Mouse (Mus musculus): Measurements from ENCODE around the gene Fscn2. TPM values are rescaled to one million over a fixed set of nuclear protein-coding genes. Genes with fewer than 3 reads are reported as not detected.
"Not testable (repeated sequence)": the region's sequence is repeated elsewhere in the genome, so short reads cannot be mapped to it uniquely, and the experiment has no call there.

The Fscn2 gene
- polyA plus RNA-seq, 1 experiment, result 0.16 TPM

GRCm38 (mm10) chr11:120399319-120399718 lies 38.0 kb downstream of the Fscn2 start:
- H3K36me3 ChIP-seq (ENCODE audit: control insufficient read depth, insufficient read depth, low read length), result peaks cover 15% of the 10 kb centered on the region
- H3K4me1 ChIP-seq (ENCODE audit: control insufficient read depth, insufficient read depth, low read length), result no peaks in the 10 kb centered on the region
- no peak for DNase-seq
- H3K27ac ChIP-seq (ENCODE audit: insufficient read depth, low read depth, low read length), result no peak overlapping the region
- H3K4me3 ChIP-seq (ENCODE audit: insufficient read depth, low read depth, low read length), result no peak overlapping the region
- WGBS, result 97% methylated on average over 2 of the region's 2 CpGs
- TF ChIP-seq POLR2A (IDR thresholded peaks at IDR 0.05; ENCODE audit: low read depth, low read length) (no peak), CTCF (conservative IDR thresholded peaks at IDR 0.05; ENCODE audit: insufficient read depth, insufficient read length, low read depth, low read length) (no peak)
- H3K27me3 ChIP-seq (replicated peaks; ENCODE audit: control insufficient read depth, insufficient read depth, low read length), result no peaks in the 10 kb centered on the region

DNA sequence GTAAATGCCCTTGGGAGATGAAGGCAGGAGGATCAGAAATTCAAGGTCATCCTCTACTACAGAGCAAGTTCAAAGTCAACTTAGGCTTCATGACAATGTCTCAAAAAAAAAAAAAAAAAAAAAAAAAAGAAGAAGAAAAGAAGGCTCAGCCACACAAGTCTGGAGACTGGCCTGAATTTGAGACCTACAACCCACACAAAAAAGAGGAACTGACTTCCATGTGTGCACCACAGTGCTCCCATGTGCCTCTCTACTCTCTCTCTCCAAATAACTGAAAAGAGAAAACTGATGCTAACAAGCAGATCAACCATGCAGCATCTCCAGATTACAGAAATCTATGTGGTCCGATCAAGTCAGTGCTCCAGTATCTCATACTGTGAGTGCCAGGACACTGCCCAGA lies 43.5 kb downstream of the Fscn2 start:
- H3K4me1 ChIP-seq (ENCODE audit: control insufficient read depth, insufficient read depth, low read length), result no peaks in the 10 kb centered on the region
- no peak overlapping the region for H3K27ac ChIP-seq (ENCODE audit: insufficient read depth, low read depth, low read length)
- H3K4me3 ChIP-seq (ENCODE audit: insufficient read depth, low read depth, low read length), result no peak overlapping the region
- H3K27me3 ChIP-seq (replicated peaks; ENCODE audit: control insufficient read depth, insufficient read depth, low read length), result no peaks in the 10 kb centered on the region
- 97% methylated on average over 1 of the region's 1 CpGs for WGBS
- DNase-seq, result no peak
- no peak for TF ChIP-seq CTCF (conservative IDR thresholded peaks at IDR 0.05; ENCODE audit: insufficient read depth, insufficient read length, low read depth, low read length)
- no peak for TF ChIP-seq POLR2A (IDR thresholded peaks at IDR 0.05; ENCODE audit: low read depth, low read length)
- H3K36me3 ChIP-seq (ENCODE audit: control insufficient read depth, insufficient read depth, low read length), result peaks cover 12% of the 10 kb centered on the region

DNA sequence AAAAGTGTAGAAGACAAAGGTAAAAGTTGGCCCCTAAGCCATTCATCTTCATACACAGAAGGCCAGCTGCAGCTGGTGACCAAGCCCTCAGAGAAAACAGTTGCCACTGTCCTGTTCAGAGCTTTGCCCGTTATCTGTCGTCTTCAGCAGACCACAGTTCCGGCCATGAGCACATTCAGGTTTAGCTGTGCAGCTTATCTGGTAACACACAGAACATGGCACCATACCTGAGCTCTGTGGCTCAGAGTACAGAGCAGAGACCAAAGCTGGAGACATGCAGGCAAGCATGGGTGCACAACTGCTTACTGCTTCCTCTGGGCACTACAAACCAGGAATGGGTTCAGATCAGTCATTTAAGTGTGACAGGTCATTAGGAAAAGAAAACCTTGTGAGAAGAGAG lies 44.5 kb downstream of the Fscn2 start:
- H3K36me3 ChIP-seq (ENCODE audit: control insufficient read depth, insufficient read depth, low read length), result peaks cover 10% of the 10 kb centered on the region
- 94% methylated on average over 3 of the region's 3 CpGs for WGBS
- TF ChIP-seq POLR2A (IDR thresholded peaks at IDR 0.05; ENCODE audit: low read depth, low read length) (no peak), CTCF (conservative IDR thresholded peaks at IDR 0.05; ENCODE audit: insufficient read depth, insufficient read length, low read depth, low read length) (no peak)
- H3K27ac ChIP-seq (ENCODE audit: insufficient read depth, low read depth, low read length), result no peak overlapping the region
- DNase-seq, result no peak
- no peaks in the 10 kb centered on the region for H3K27me3 ChIP-seq (replicated peaks; ENCODE audit: control insufficient read depth, insufficient read depth, low read length)
- no peaks in the 10 kb centered on the region for H3K4me1 ChIP-seq (ENCODE audit: control insufficient read depth, insufficient read depth, low read length)
- H3K4me3 ChIP-seq (ENCODE audit: insufficient read depth, low read depth, low read length), result no peak overlapping the region

- no peak overlapping the region for H3K4me3 ChIP-seq (ENCODE audit: insufficient read depth, low read depth, low read length)
- no peak for DNase-seq
- 92% methylated on average over 1 of the region's 1 CpGs for WGBS
- no peak overlapping the region for H3K27ac ChIP-seq (ENCODE audit: insufficient read depth, low read depth, low read length)
- H3K4me1 ChIP-seq (ENCODE audit: control insufficient read depth, insufficient read depth, low read length), result no peaks in the 10 kb centered on the region
- H3K36me3 ChIP-seq (ENCODE audit: control insufficient read depth, insufficient read depth, low read length), result peaks cover 10% of the 10 kb centered on the region
- no peak for TF ChIP-seq CTCF (conservative IDR thresholded peaks at IDR 0.05; ENCODE audit: insufficient read depth, insufficient read length, low read depth, low read length)
- no peak for TF ChIP-seq POLR2A (IDR thresholded peaks at IDR 0.05; ENCODE audit: low read depth, low read length)
- no peaks in the 10 kb centered on the region for H3K27me3 ChIP-seq (replicated peaks; ENCODE audit: control insufficient read depth, insufficient read depth, low read length)
These were observed 45.1 kb downstream of the Fscn2 start for GRCm38 (mm10) chr11:120406445-120406844.

DNA sequence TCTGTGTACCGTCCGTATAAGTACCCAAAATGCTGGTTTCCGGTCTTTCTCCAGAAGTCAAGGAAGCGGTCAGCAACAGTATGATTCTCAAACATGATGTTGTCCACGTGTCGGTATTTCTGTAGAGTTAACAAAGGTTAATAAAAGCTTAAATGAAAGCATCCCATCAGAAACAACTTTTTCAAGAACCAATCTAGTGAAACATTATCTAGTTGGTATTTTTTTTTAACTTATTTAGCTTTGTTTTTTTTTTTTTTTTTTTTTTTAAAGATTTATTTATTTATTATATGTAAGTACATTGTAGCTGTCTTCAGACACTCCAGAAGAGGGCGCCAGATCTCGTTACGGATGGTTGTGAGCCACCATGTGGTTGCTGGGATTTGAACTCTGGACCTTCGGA lies 52.3 kb downstream of the Fscn2 start:
- H3K27ac ChIP-seq (ENCODE audit: insufficient read depth, low read depth, low read length); H3K36me3 ChIP-seq (ENCODE audit: control insufficient read depth, insufficient read depth, low read length); H3K4me3 ChIP-seq (ENCODE audit: insufficient read depth, low read depth, low read length); DNase-seq; H3K27me3 ChIP-seq (replicated peaks; ENCODE audit: control insufficient read depth, insufficient read depth, low read length); H3K4me1 ChIP-seq (ENCODE audit: control insufficient read depth, insufficient read depth, low read length): not testable (repeated sequence)
- 93% methylated on average over 7 of the region's 10 CpGs for WGBS

Other genes starting within 250 kb of the Fscn2 start
- gene Slc38a10, start 210.2 kb upstream of the Fscn2 start, polyA plus RNA-seq (2012; rRNA removed), result 151 and 178 TPM in 2 replicates
- 8.0 and 9.2 TPM in 2 replicates for gene Bahcc1, start 128.6 kb upstream of the Fscn2 start, polyA plus RNA-seq (2012; rRNA removed)
- 828 and 981 TPM in 2 replicates for gene Actg1, start 13.0 kb upstream of the Fscn2 start, polyA plus RNA-seq (2012; rRNA removed)
- 30.3 and 45.1 TPM in 2 replicates for gene Faap100, start 17.2 kb downstream of the Fscn2 start, polyA plus RNA-seq (2012; rRNA removed)
- 39.5 and 45.4 TPM in 2 replicates for gene Nploc4, start 76.2 kb downstream of the Fscn2 start, polyA plus RNA-seq (2012; rRNA removed)
- 0.05 and 0.48 TPM in 2 replicates for gene Tspan10, start 81.1 kb downstream of the Fscn2 start, polyA plus RNA-seq (2012; rRNA removed)
- 1.8 TPM in 2 replicates for gene Pde6g, start 92.0 kb downstream of the Fscn2 start, polyA plus RNA-seq (2012; rRNA removed)
- gene Oxld1, start 96.5 kb downstream of the Fscn2 start, polyA plus RNA-seq (2012; rRNA removed), result 48.6 and 49.3 TPM in 2 replicates
- 14.8 and 15.1 TPM in 2 replicates for gene Ccdc137, start 96.6 kb downstream of the Fscn2 start, polyA plus RNA-seq (2012; rRNA removed)
- 21.1 and 23.8 TPM in 2 replicates for gene Arl16, start 106.1 kb downstream of the Fscn2 start, polyA plus RNA-seq (2012; rRNA removed)
- 282 and 300 TPM in 2 replicates for gene Mrpl12, start 123.1 kb downstream of the Fscn2 start, polyA plus RNA-seq (2012; rRNA removed)
- 751 and 939 TPM in 2 replicates for gene Slc25a10, start 130.3 kb downstream of the Fscn2 start, polyA plus RNA-seq (2012; rRNA removed)
- gene Gcgr, start 169.2 kb downstream of the Fscn2 start, polyA plus RNA-seq (2012; rRNA removed), result 52.8 and 77.3 TPM in 2 replicates
- gene Mcrip1, start 188.2 kb downstream of the Fscn2 start, polyA plus RNA-seq (2012; rRNA removed), result 129 and 131 TPM in 2 replicates
- 9.5 TPM in 1 of 2 replicates, not detected in the other for gene Ppp1r27, start 189.6 kb downstream of the Fscn2 start, polyA plus RNA-seq (2012; rRNA removed)
- 323 and 342 TPM in 2 replicates for gene P4hb, start 211.7 kb downstream of the Fscn2 start, polyA plus RNA-seq (2012; rRNA removed)
- gene Arhgdia, start 220.1 kb downstream of the Fscn2 start, polyA plus RNA-seq (2012; rRNA removed), result 543 and 613 TPM in 2 replicates
- 18.8 and 29.0 TPM in 2 replicates for gene Alyref, start 236.8 kb downstream of the Fscn2 start, polyA plus RNA-seq (2012; rRNA removed)
- gene Anapc11, start 236.9 kb downstream of the Fscn2 start, polyA plus RNA-seq (2012; rRNA removed), result 137 and 143 TPM in 2 replicates
- gene Npb, start 246.9 kb downstream of the Fscn2 start, polyA plus RNA-seq (2012; rRNA removed), result 7.7 and 12.9 TPM in 2 replicates